Mouse (Mus musculus) kidney, adult 2 months (tissue): ENCODE results near the gene Zfp541.

Experiments used
- CTCF ChIP-seq: fragments of 200-500 bp; conservative IDR thresholded peaks from 2 replicates; pipeline ENCODE4 v1.5.1; 2011; ENCODE audit warnings: low read depth, mild to moderate bottlenecking, control low read depth, low read length, moderate library complexity, mixed read lengths; ENCODE audit not compliant: insufficient read depth, insufficient read length
- POLR2A ChIP-seq: fragments of 200-500 bp; IDR thresholded peaks from one replicate; pipeline ENCODE4 v1.6.1; 2011; ENCODE audit warnings: low read depth, low read length, control low read depth

GRCm38 (mm10) chr7:16071906-16072305 is 10.3 kb downstream of the Zfp541 start:
- no peak for TF ChIP-seq CTCF
- TF ChIP-seq POLR2A: no peak
